ENCODE assay signal across 13 mouse cellular contexts in genomic region chr3:82185626-82186025, GRCm38 (mm10). TPM values are rescaled to one million over a fixed set of nuclear protein-coding genes. Genes with fewer than 3 reads are reported as not detected.
DNase-seq lines count a peak whose midpoint lies in the region; ATAC-seq and TF ChIP-seq lines count a peak whose summit lies in the region.
"Had no signal": no experiment of that assay in that cellular context is flagged by ENCODE, and none has a peak within 500 bp of the region (broad histone marks: within the 10 kb centered on the region; RNA-seq: fewer than 3 reads in every experiment).

No protein-coding gene starts in this region.

- 87% methylated on average over 9 of the region's 9 CpGs for WGBS in kidney, embryonic 14.5 days

- ATAC-seq in kidney, embryonic 14.5 days (ENCODE audit: low FRiP score, low TSS enrichment) = no peak

- no peak for TF ChIP-seq CTCF in gastrocnemius, adult 2 months (IDR thresholded peaks at IDR 0.05)

- H3K27ac ChIP-seq in gastrocnemius, adult 2 months = no peak overlapping the region
- no peak overlapping the region for H3K27ac ChIP-seq in kidney, embryonic 14.5 days (ENCODE audit: low read depth, low read length)

- H3K4me3 ChIP-seq in gastrocnemius, adult 2 months = no peak overlapping the region
- no peak overlapping the region for H3K4me3 ChIP-seq in kidney, embryonic 14.5 days (ENCODE audit: low read length)
- H3K4me3 ChIP-seq: erythroblast, embryonic 14.5 days had no signal

- H3K27me3 ChIP-seq in kidney, embryonic 14.5 days (ENCODE audit: control insufficient read depth, insufficient read depth, low read length) = no peaks in the 10 kb centered on the region

- H3K9ac ChIP-seq in kidney, embryonic 14.5 days (ENCODE audit: low read depth, low read length) = no peak overlapping the region

- no peak overlapping the region for H3K4me2 ChIP-seq in kidney, embryonic 14.5 days (replicated peaks; ENCODE audit: low read depth, low read length)
- H3K4me2 ChIP-seq: liver, embryonic 11.5 days had no signal

- no peaks in the 10 kb centered on the region for H3K4me1 ChIP-seq in kidney, embryonic 14.5 days (ENCODE audit: control insufficient read depth, insufficient read depth, low read length)

- H3K9me3 ChIP-seq in kidney, embryonic 14.5 days (ENCODE audit: control insufficient read depth, low read length) = peaks cover 2% of the 10 kb centered on the region; the same call in 1 of the 2 replicates

- peak; percentile 20 for DNase-seq in gastrocnemius, adult 2 months
- DNase-seq in gastrocnemius, adult 18-20 months (ENCODE audit: low spot score) = no peak
- peak; percentile 62 for DNase-seq in right cerebral cortex, adult 18-20 months
- no peak for DNase-seq in right cerebral cortex, postnatal 14 days
- DNase-seq in left cerebral cortex, adult 9 months (ENCODE audit: low spot score in 2 of 2) = peak; percentile 5 to 40
- no peak for DNase-seq in urinary bladder, adult 2 months (ENCODE audit: low spot score)
- DNase-seq in ovary, postnatal 14 days (ENCODE audit: low spot score) = no peak
- DNase-seq: kidney, adult 2 months; thymus, postnatal 14 days had no signal

- no peaks in the 10 kb centered on the region for H3K36me3 ChIP-seq in kidney, embryonic 14.5 days (ENCODE audit: control insufficient read depth, insufficient read depth, low read length)

- intact Hi-C loops in gastrocnemius, adult 2 months (cut with DNase I) = no loop called here

RNA-seq across cellular contexts. Expression of gene Gucy1a1, which starts 40.0 kb away (rescaled TPM):
- 1 to 10 TPM; 6.2 to 6.3 TPM for total RNA-seq in gastrocnemius, adult 2 months (2021)
- 1 to 10 TPM; 5.1 to 5.5 TPM for total RNA-seq in gastrocnemius, adult 18-20 months (2021)
- 13.7 and 18.5 TPM in 2 replicates for polyA plus RNA-seq in urinary bladder, adult 2 months (2012; rRNA removed)
- 41.2 and 61.0 TPM in 2 replicates for polyA plus RNA-seq in kidney, embryonic 14.5 days (2014; fragmentation: Nextera tagmentation; extraction: Ambion mirVana)
- total RNA-seq: monocyte, adult 5-6 weeks had no signal
- polyA plus RNA-seq: erythroblast, embryonic 14.5 days had no signal

Comparison
In these comparisons a context has a peak if more than half of its experiments do, and no peak if none do; other contexts are left out.
1. DNase-seq: peak in gastrocnemius, adult 2 months (single experiment), right cerebral cortex, adult 18-20 months (single experiment) and left cerebral cortex, adult 9 months (2 of 2); none in gastrocnemius, adult 18-20 months (single experiment), right cerebral cortex, postnatal 14 days (single experiment), urinary bladder, adult 2 months (single experiment) and ovary, postnatal 14 days (single experiment).